Mouse (Mus musculus) heart, adult 9 months (tissue): Measurements from ENCODE around the gene Asphd1.
"Not testable (repeated sequence)": the region's sequence is repeated elsewhere in the genome, so short reads cannot be mapped to it uniquely, and the experiment has no call there.

Experiments
- DNase-seq, 2 experiments: peaks; one replicate each; pipeline ENCODE4 v3.0.0; 2022; ENCODE audit warnings: low spot score in 2 of 2

Asphd1 gene

DNA sequence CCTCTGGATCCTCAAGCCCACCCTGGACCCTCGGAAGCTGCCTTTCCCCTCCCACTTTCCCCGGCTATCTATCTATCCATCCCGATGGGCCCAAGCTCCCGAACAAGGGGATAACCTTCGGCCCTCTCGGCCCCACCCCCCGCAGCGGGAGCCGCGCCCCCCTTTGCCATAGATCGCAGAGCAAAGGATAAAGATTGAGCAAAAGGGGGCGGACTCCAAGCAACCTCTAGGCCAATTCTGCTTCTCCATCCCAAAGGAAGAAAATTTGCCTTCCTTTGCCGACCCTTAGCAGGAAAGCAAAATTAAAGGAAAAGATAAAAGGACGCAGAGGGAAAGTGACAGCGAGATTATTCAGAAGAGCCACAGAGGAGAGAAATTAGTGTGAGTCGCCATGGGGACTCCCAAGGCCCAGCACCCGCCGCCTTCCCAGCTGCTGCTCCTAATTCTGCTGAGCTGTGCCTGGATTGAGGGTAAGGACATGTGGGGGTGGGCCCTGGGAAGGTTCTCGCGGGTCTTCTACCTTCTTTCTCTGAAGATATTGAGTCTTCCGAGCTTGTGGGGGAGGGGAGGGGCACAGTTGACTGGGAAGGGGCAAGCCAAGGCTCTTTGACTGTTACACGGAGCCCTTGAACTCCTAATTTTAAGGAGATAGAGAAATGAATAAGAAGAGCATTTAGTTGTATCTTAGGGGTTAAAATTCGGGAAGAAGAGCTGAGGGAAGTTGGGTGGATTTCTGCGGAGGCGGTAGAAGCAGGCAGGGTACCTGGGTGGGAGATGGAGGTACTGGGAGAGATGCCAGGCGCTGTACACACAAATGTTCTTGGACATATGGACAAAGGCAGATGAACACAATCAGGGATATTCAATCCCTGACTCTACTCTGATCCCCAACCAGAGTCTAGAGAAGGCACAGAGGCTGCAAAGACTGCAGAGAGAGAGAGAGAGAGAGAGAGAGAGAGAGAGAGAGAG lies 1.5 kb upstream of the Asphd1 start:
- DNase-seq = no peak

DNA sequence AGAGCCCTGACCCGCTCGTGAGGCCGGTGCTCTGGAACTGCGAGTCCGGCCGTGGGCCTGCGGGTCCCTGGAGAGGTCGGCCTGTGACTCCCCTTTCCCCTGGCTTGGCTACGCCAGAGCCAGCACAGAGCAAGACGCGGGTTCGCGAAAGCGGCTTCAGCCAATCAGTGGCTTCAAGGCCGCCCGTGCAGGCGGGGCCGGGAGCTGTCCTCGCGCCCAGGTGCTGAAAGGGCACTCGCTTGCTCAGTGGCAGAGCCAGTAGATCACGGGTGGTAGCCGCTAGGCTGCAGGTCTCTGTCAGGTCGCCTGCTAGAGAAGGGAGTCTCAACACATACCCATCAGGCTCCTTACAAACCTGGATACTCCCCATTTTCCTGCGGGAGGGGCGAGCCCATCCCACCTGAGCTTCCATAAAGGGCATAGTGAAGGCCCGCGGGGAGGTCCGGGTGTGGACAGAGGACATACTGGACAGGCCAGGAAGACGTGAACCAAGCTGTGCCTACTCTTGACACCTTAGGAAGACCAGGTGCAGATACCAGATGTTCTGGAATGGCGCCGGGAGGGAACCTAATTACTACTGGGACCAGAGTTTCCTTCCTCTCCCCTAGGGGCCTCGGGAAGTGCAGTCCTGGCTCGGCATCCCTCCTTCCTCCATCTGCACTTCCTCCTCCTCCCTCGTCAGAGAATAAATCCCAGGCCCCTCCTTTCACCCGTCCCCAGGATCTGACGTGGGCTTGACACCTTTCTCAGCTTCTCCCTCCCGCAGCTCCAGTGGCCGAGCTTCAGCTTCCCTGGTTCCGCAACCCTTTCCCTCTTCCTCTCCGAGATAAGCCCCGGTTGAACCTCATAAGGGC lies 638 bp upstream of the Asphd1 start, which contains the start of gene Sez6l2:
Gene Sez6l2, plus strand, starts transcription at position 771 of the 854 bp plus-strand sequence.
- peak; percentile 66 for DNase-seq

DNA sequence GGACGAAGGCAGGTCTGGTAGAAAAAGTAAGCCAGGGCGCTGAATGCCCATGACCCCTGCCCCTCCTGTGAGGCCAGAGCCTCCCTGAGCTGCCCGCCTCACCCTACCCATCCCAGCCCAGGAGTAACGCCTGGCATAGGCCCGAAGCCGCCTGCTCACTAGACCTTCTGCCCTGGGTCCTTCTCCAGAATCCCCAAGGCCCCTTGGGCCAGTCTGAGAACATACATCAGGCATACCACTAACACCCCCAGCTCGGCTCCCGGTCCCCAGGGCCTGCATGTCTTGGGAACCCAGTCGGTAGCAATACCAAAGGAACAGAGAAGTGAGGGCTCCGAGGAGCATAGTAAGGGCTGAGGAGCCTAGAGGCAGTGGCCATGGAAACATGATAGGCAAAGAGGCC lies 756 bp downstream of the Asphd1 start:
- no peak for DNase-seq

DNA sequence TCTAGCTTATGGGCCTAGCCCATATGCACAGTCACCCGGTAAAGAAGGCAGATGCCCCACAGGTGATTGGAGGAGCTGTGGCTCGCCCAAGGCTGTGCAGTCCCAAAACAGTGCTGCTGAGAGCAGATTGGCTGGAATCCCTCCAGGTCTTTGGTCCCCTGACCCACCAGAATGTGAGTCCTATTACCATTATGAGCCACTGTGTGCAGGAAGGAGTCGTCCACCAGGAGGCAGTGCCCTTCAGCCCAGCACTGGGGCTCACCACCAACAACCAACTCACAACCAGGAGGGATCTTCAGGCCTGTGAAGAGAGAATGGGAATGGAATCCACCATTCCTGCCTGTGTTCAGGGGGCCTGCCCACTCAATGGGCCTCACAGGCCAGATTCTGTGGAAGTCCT lies 2.9 kb downstream of the Asphd1 start:
- DNase-seq = peak in 1 of 2 experiments; percentile 20

DNA sequence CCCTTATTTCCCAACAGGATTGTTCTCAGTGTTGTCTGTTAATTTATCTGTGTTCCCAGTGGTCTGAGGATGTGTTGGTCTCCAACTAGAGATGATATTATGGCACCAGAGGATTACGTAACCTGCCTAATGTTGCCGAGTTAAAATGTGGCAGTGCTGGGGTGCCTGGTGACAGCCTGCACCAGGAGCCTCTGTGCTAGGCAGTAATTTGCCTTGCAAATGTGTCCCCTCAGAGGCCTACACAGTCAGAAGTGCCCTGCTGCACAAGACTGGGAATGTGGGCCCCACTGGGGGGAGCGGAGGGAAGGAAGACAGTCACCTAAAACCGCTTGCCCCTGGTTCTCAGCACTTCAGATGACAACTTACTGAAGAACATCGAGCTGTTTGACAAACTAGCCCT lies 7.6 kb downstream of the Asphd1 start:
- no peak for DNase-seq

DNA sequence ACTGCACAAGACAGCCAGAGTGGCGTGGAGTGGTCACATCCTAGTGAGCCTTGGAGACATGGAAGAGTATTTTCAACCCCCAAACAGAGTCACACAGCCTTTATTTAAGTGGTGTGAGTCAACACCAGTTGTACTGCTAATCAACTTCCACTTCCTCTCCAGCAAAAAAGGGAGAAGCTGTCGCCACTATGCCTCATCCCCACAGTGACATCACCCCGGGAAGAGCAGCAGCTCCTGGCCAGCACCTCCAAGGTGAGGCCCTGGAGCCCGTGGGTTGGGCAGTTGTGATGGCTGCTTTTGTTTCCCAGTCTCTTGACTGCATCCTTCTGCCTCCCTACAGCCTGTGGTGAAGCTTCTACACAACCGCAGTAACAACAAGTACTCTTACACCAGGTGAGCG lies 8.2 kb downstream of the Asphd1 start:
- no peak for DNase-seq

DNA sequence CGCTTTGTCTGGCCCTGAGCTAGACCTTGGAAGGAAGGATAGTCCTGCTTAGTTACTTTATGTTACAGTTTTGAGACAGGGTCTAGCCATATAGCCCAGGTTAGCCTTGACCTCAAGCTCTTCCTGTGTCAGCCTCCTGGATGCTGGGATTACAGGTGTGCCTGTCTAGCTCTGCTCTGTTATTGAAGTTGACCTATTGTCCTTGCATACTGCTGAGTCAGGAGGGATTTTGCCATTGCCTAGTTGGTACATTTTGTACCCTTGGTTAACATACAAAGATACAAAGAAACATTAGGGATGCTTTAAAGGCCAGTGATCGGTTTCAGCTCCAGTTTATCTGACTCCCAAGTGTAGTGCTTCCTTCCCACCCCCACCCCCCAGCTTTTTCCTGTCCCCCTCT lies 16.7 kb downstream of the Asphd1 start:
- DNase-seq = no peak

DNA sequence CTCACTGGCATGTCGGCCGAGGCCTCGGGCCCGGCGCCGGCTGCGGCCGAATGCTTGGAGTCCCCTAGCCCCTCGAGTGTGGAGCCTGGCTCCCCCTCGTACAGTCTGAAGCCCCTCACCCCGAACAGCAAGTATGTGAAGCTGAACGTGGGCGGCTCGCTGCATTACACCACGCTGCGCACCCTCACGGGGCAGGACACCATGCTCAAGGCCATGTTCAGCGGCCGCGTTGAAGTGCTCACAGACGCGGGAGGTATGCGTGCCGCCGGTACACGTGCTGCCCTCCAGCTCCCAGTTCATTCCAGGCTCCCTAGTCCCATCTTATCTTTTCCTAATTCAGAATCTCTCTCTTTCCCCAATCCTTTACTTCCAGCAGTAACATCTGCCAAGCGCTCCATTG lies 20.3 kb downstream of the Asphd1 start:
- DNase-seq = peak in 1 of 2 experiments; percentile 9

DNA sequence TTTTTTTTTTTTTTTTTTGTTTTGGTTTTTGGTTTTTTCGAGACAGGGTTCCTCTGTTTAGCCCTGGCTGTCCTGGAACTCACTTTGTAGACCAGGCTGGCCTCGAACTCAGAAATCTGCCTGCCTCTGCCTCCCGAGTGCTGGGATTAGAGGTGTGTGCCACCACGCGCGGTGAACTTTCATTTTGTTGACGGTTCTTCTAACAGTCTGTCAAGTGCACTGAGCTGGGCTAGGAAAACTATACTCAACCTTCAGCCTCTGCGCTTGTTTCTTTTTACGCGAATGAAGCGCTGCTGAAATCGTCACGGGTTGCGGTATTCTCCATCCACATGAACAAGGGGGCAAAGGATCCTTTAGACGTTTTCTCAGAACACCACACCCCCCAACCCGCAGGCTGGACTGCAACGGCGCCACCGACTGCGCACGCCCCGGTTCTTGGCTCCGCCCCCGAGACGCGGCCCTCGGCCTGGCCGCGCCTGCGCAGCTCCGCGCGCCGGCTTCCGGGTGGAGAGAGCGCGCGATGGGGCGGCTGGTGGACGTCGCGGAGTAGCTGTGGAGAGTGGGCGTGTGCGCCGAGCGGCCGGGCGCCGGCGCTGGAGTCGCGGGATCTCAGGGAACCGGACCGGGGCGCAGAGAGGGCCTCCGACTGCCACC lies 20.9 kb downstream of the Asphd1 start, which contains the start of gene Kctd13:
Gene Kctd13, plus strand, starts transcription at position 496 of the 654 bp plus-strand sequence.
- DNase-seq = peak; percentile 92

DNA sequence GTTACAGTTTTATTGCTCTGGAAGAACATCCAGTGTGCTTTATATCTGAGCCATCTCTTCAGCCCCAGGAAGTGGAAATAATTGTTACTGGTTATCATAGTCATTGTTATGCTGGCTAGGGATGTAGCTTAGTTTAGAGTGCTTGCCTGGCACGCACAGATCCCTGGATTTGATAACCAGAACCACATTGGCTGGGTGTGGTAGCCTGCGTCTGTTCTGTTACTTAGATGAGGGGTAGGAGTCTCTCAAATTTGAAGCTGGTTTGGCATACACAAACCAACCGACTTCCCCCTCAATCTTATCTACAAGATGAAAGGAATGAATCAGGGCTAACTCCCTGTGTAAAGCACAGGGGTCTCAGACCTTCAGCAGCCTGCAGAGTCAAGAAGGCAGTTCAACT lies 23.1 kb downstream of the Asphd1 start:
- DNase-seq = no peak

DNA sequence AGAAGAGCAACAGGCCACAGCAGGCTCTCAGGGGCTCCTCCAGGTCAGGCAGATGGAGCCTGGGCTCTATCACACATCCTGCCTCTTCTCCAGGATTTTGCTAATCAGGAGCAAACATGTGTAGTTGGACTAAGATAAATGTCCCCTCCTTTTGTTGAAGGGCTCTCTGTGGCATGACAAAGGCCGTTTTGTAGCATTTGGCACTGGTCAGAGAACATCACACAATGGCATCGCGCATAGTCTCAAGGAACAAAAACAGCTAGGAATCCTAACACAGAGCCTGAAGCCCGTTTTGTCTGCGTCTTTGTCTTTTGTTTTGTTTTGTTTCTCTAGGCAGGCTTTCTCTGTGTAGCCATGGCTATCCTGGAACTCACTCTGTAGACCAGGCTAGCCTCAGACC lies 25.4 kb downstream of the Asphd1 start:
- DNase-seq = no peak

DNA sequence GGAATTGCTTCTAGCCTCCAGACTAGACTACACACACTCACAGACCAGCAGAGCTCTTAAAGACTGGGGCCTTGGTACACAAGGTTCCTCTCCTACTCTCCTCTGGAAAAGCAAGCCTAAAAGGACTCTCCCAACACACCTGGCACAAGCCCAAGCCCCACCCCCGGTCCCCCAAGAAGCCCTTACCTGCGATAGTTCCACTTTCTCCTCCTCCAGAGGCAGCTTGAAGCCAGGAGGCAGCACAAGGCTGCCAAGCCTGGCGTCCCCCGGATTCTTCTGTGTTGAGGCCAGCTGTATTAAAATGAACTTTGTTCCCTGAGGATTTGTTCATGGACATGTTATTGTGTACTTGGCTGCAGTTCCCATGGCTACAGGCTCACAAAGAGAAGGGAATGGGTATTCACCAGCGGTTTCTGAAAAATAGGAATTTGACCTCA lies 26.7 kb downstream of the Asphd1 start, which contains the start of gene Tmem219:
Gene Tmem219, minus strand, starts transcription at position 294 of the 437 bp plus-strand sequence.
- peak; percentile 75 to 79 for DNase-seq

DNA sequence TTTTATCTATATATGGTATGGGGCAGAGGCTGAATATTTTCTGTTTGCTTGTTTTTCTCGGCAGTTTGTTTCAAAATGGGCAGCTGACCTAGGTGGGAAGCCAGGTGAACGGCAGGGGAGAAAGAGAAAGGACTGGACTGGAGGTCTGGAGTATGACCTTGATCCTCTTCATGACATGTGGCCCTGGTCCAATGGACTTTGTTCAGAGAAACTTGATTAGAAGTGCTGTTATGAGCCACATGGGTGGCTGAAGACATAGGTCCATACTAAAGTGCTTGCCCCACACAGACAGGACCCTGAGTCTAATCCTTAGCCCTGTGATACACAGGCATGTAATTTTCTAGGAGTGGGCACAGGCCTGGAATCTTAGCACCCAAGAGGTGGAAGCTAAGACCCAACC lies 27.8 kb downstream of the Asphd1 start:
- DNase-seq = no peak

DNA sequence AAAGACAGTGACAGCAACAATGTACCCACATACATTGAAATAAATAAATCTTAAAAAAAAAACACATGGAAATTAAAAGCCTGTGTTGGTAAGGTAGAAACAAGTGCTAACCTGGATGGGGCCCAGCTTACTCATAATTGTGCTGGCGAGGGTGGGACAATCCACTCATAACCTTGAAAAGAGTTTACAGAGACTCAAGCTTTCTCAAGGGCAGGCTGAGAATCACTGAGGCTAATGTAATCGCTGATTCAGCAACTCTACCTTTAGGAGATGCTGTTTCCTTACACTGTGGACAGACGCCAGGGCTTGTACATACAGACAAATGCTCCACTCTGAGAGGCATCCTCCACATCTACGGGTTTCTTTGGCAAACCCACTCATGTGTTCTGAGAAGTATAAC lies 29.4 kb downstream of the Asphd1 start:
- no peak for DNase-seq

DNA sequence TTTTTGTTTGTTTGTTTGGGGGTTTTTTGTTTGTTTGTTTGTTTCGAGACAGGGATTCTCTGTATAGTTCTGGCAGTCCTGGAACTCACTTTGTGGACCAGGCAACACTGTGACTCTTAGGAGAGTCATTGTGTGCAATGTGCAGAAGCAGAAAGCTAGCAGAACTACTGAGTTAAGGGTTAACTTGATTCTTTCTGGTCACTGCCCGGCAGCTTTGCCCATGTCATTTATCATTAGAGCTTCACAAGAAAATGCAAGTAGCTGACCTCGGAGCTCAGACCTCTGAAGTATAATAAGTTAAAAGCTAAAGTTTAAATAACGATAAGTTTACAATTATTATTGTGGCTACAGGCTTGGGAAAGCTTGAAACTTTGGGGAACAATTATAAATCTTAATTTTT lies 31.0 kb downstream of the Asphd1 start:
- DNase-seq = not testable (repeated sequence)

DNA sequence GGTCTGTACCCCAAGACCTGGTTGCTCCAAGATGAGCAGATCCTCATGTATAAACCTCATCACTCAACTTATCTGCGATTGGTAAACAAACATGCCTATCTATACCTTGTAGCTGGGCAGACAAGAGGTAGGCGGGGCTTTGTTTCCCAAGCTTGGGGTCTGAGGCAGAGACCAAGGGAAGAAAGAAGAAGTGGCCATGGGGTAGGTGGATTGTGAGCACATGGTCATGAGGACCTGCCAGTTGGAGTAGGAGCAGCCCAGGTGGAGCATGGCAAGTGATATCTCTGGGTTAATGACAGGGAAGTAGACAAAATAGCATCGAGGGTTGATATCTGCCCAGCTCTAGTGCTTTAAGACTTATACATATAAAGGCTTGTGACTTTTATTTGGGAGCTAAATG lies 34.5 kb downstream of the Asphd1 start:
- no peak for DNase-seq

DNA sequence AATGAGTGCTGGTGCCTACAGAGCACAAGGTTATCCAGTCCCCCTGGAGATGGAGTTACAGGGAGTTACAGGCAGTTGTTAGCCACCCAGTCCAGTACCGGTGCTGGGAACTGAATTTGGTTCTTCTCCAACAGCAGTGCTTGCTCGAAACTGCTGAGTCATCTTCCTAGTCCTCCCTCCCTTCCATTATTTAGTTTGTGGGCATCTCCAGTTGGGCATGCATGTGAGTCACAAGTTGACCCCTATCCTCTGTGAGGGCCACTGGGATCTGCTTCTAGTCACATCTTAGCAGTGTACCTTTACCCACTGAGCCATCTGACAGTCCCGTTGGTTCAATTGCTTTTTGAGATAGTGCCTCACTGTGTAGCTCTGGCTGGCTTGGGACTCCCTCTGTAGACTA lies 43.8 kb downstream of the Asphd1 start:
- no peak for DNase-seq

DNA sequence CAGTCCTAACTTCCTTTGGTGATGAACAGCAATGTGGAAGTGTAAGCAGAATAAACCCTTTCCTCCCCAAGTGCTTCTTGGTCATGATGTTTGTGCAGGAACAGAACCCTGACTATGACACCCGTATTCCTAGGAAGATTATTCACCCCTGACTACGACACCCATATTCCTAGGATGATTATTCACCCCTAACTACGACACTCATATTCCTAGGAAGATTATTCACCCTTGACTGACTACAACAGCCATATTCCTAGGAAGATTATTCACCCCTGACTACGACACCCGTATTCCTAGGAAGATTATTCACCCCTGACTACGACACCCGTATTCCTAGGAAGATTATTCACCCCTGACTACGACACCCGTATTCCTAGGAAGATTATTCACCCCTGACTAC lies 49.6 kb downstream of the Asphd1 start:
- DNase-seq = not testable (repeated sequence)

DNA sequence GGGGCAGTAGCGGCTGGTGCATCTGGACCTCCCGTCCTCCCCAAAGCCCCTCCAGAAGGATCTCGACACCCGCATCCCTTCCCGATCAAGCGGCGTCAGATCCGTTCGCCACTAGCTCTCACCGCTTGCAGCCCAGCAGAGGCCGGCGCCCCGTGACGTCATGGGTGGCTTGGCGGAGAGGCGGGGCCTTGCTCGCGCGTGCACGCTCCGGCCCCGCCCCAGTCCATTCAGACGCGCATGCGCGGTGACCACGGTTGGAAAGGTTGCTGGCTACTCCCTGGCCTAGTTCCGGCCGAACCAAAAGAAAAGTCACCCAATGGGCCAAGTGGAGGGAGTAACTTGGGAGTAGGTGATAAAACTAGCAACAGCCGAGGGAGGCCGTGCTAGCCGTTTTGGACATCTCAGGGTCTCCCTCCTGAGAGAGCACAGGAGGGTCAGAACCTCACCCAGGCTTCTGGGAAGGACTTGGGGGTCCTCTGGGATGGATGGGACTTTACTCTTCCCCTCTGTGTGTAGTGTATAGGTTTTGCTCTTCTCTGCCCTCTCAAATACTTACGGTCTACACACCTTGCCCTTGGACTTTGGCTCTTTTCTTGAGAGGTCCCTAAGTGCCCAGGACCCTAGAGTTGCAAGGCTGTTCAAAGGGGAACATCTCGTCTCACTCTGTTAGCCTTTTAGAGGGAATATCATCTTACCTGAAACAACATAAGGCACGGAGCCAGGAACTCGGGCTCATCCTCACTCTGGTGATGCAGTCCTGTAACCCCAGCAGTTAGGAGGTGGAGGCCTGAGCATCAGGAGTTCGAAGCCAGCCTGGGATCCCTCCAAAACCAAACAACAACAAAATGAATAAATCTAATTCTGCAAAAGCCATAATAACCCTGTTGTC lies 51.0 kb downstream of the Asphd1 start:
- peak; percentile 93 to 95 for DNase-seq

DNA sequence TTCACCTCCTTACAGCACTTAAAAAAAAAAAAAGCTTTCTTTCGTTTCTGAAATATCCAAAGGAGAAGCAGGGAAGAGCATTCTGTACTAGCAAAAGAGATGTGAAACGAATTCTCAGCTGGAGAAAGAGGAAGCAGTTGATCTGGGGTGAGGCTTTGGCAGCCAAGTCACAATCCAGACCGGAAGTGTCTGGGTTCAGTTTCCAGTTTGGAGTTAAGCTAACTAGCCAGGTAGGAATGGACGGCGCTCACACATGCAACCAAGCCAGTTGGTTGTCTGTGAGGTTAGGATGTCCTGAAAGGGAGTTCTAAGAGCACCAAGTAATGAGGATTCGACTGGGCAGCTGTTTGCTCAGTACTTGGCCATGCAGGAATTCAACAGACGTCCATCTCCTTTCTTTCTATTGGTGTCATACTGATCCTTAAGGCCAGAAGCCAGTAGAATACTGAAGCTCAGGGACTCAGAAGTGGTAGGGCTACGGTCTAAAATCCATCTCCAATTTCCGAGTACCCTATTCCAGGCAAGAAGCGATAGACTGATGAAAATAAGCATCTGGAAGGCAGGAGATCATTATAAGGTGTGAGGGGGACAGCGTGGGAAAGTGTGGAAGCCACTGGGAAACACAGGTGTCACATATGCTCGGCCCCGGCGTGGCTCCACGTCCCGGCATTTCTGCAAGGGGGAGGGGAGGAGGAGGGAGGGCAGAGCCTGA lies 51.8 kb downstream of the Asphd1 start:
- DNase-seq = peak; percentile 67 to 72
